Mouse (Mus musculus) heart, embryonic 16.5 days (tissue): ENCODE measurements at regions not wholly inside any gene's neighbourhood (a gene's known extent, or its start where the extent isn't known, plus 50 kb on each side); places are given as distances from the start of the nearest gene placed in this dataset.
"Not testable (repeated sequence)": the region's sequence is repeated elsewhere in the genome, so short reads cannot be mapped to it uniquely, and the experiment has no call there.

ENCODE experiments used
- ATAC-seq: fragments of 200-750 bp; cut with Nextera tagmentation; replicated peaks from 2 replicates; pipeline ENCODE4 v1.8.0; 2017; ENCODE audit warnings: moderate number of reproducible peaks; ENCODE audit not compliant: insufficient read depth, low FRiP score; ENCODE audit errors: extremely low read depth
- H3K27ac ChIP-seq: fragments of 300-500 bp; sonication (generic); 2 replicates; pipeline ENCODE4 v1.5.1; 2014; ENCODE audit warnings: mild to moderate bottlenecking, low read length, control low read depth, moderate library complexity
- H3K27me3 ChIP-seq: fragments of 300-500 bp; sonication (generic); 2 replicates; pipeline ENCODE4 v1.6.1; 2014; ENCODE audit warnings: low read length, mixed read lengths; ENCODE audit not compliant: control insufficient read depth, insufficient read depth
- H3K36me3 ChIP-seq: fragments of 300-500 bp; sonication (generic); 2 replicates; pipeline ENCODE4 v1.6.1; 2014; ENCODE audit not compliant: control insufficient read depth, insufficient read depth
- H3K4me1 ChIP-seq: fragments of 300-500 bp; sonication (generic); 2 replicates; pipeline ENCODE4 v1.6.1; 2014; ENCODE audit warnings: low read length, mixed read lengths; ENCODE audit not compliant: control insufficient read depth, insufficient read depth
- H3K4me2 ChIP-seq: fragments of 300-500 bp; sonication (generic); 2 replicates; pipeline ENCODE4 v1.6.1; 2014; ENCODE audit warnings: low read depth, mild to moderate bottlenecking, control low read depth, low read length
- H3K4me3 ChIP-seq: fragments of 300-500 bp; sonication (generic); 2 replicates; pipeline ENCODE4 v1.5.1; 2014; ENCODE audit warnings: mild to moderate bottlenecking, control low read depth, low read length
- H3K9ac ChIP-seq: fragments of 300-500 bp; sonication (generic); 2 replicates; pipeline ENCODE4 v1.6.1; 2014; ENCODE audit warnings: low read length, control low read depth
- H3K9me3 ChIP-seq: fragments of 300-500 bp; sonication (generic); replicated peaks from 2 replicates; pipeline ENCODE4 v1.6.1; 2016; ENCODE audit warnings: low read length; ENCODE audit not compliant: control insufficient read depth
- WGBS: fragments of 180-500 bp; shearing (Covaris S2); extraction: QIAGEN DNeasy Blood & Tissue Kit; methylation state at CpG from one replicate; pipeline ENCODE4 v1.1.7; 2014; 5-methylcytosine and 5-hydroxymethylcytosine counted together

DNA sequence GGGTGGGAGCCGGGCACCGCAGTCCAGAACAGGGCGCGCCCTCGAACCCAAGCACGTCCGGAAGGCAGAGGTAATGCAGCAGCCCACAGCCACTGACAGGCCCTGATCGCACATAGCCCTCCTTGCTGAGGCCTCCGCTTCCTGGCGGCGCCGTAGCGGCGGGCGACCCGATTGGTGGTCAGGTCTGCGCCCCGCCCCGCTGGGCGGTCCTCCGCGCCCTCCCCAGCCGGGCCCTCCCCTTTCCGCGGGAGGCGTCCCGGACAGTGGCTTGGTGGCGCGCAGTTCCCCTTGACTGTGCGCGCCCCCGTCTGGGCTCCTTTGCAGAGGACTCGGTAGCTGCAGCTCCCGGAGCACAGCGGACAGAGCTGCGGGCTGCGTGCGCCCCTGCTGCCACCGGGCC is 375.5 kb upstream of the Asap2 start:
- not testable (repeated sequence) for H3K27me3 ChIP-seq, H3K4me1 ChIP-seq, H3K36me3 ChIP-seq, H3K9me3 ChIP-seq, ATAC-seq, H3K9ac ChIP-seq, H3K27ac ChIP-seq, H3K4me3 ChIP-seq
- 1% methylated on average over 25 of the region's 39 CpGs for WGBS
- peak overlapping the region; percentile 23; the same call in 1 of the 2 replicates for H3K4me2 ChIP-seq
